Mouse (Mus musculus): Measurements from ENCODE around the gene Herc3. TPM values are rescaled to one million over a fixed set of nuclear protein-coding genes. Genes with fewer than 3 reads are reported as not detected.
A peak's percentile ranks its signal among the peaks of the same experiment; 100 is the strongest.
"Not testable (repeated sequence)": the region's sequence is repeated elsewhere in the genome, so short reads cannot be mapped to it uniquely, and the experiment has no call there.

Herc3 gene
- polyA plus RNA-seq (2012; rRNA removed) (2.9 and 3.3 TPM in 2 replicates), polyA plus RNA-seq (2014; fragmentation: Nextera tagmentation; extraction: Ambion mirVana) (2.1 and 2.4 TPM in 2 replicates)

DNA sequence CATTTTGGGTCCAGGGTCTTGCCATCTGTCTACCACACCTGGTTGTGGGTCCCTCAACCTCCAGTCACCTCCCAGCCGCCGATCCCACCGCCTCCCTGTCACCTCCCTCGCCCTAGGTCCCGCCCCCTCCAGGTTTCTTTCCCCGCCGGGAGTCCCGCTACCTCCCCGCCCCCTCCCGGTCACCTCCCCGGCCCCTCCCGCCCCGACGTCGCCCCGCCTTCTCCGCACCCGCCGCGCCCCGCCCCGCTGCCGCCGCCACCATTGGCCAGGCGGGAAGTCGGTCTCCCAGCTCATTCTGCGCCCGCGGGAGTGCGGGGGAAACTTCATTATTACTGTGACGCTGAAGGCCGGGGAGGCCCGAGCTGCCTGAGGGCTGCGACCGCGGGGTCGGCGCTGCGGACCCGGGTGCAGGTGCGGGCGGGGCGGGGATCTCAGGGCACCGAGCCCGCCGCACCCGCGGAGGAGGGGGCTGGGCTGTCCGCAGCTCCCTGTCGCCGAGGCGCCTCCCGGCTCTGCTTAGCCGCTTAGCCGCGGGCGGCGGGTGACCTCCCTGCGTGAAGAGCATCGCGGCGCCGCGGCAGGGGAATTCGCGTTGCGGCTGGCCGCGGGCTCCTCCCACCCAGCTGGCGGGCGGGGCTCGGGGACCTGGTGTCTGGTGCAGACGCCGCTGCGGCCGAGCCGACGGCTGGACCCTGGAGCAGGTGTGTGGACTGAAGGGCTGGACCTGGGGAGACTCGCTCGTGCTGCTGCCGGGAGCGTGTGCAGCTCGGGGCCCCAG lies at the start of gene Herc3:
Gene Herc3, plus strand, starts transcription at position 234 of the 778 bp plus-strand sequence.
- Histone ChIP-seq H3K27ac (0 out of 2 replicates have a peak within 1 kb of the TSS, but pooled peaks have one; percentile 2), H3K4me2 (ENCODE audit: low read depth) (peak within 1 kb of the TSS; percentile 79), H3K36me3 (replicated peaks; ENCODE audit: control insufficient read depth, insufficient read depth, low read depth) (no peaks in the 10 kb centered on the region), H3K4me1 (replicated peaks; ENCODE audit: control insufficient read depth in 2 of 2, insufficient read depth in 2 of 2, low read length in 1 of 2) (peaks cover 0 to 6% of the 10 kb centered on the region in 2 experiments; a peak in 2 of 4 replicates), H3K4me3 (ENCODE audit: insufficient read depth in 1 of 2, low read depth in 2 of 2, low read length in 2 of 2) (peak within 1 kb of the TSS; percentile 75 to 77), H3K9ac (replicated peaks) (peak within 1 kb of the TSS; percentile 47), H3K27me3 (ENCODE audit: control insufficient read depth, insufficient read depth, low read length) (no peaks in the 10 kb centered on the region; the same call in 1 of the 2 replicates), H3K9me3 (ENCODE audit: control insufficient read depth, low read length) (no peaks in the 10 kb centered on the region)
- under 1% methylated on average over 77 of the region's 83 CpGs for WGBS (ENCODE audit: insufficient replicate concordance)
- TF ChIP-seq CTCF (IDR thresholded peaks at IDR 0.05; ENCODE audit: low read depth) (no peak), EP300 (IDR thresholded peaks at IDR 0.05; ENCODE audit: low read depth) (no peak)
- DNase-seq (ENCODE audit: low read depth in 3 of 3, low spot score in 3 of 3) (peak; percentile 52 to 56 (median 52)), ATAC-seq (ENCODE audit: insufficient read depth) (peak; percentile 89)

DNA sequence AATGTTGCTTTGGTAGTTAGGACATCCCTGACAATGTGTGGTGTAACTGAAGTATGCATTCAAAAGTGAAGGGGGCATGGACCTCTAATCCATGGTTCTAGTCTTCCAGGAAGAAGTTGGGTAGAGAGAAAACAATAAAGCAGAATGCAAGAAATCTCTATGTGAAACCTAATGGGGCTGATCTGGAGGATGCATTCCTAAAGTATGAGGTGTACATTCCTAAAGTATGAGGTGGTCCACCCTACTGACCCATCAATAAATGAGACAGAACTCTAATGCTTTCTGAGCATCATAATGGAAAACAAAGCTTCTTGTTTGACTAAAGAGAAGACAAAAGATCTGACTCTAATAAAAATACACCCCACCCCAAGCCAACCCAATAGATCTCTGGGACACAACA lies 29.9 kb upstream of the Herc3 start:
- H3K36me3 ChIP-seq (replicated peaks; ENCODE audit: control insufficient read depth, insufficient read depth, low read depth) = no peaks in the 10 kb centered on the region
- no peak for DNase-seq (ENCODE audit: low read depth in 3 of 3, low spot score in 3 of 3)
- no peak overlapping the region for H3K4me2 ChIP-seq (ENCODE audit: low read depth)
- H3K27me3 ChIP-seq (ENCODE audit: control insufficient read depth, insufficient read depth, low read length) = no peaks in the 10 kb centered on the region
- no peak for ATAC-seq (ENCODE audit: insufficient read depth)
- H3K27ac ChIP-seq = no peak overlapping the region
- no peaks in the 10 kb centered on the region for H3K4me1 ChIP-seq (replicated peaks; ENCODE audit: control insufficient read depth in 2 of 2, insufficient read depth in 2 of 2, low read length in 1 of 2)
- no peak for TF ChIP-seq CTCF (IDR thresholded peaks at IDR 0.05; ENCODE audit: low read depth)
- TF ChIP-seq EP300 (IDR thresholded peaks at IDR 0.05; ENCODE audit: low read depth) = no peak
- H3K9ac ChIP-seq (replicated peaks) = no peak overlapping the region
- H3K9me3 ChIP-seq (ENCODE audit: control insufficient read depth, low read length) = no peaks in the 10 kb centered on the region
- H3K4me3 ChIP-seq (ENCODE audit: insufficient read depth in 1 of 2, low read depth in 2 of 2, low read length in 2 of 2) = no peak overlapping the region

DNA sequence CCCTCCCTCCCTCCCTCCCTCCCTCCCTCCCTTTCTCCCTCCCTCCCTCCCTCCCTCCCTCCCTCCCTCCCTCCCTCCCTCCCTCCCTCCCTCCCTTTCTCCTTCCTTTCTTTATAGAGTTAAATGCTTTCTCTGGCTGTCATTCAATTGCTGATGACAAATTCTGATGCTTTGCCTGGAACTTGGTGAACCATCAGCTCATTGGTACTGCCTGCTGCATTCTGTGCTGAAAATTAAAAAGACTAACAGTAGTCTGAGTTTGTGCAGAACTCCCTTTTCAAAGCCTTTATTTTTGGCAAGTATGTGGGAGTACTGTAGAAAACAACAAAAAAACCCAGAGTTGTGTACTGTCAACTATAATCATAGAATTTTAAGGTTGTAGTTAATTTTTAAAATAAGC lies 16.9 kb upstream of the Herc3 start:
- no peak overlapping the region for H3K4me3 ChIP-seq (ENCODE audit: insufficient read depth in 1 of 2, low read depth in 2 of 2, low read length in 2 of 2)
- no peaks in the 10 kb centered on the region for H3K36me3 ChIP-seq (replicated peaks; ENCODE audit: control insufficient read depth, insufficient read depth, low read depth)
- H3K27ac ChIP-seq = no peak overlapping the region
- H3K9ac ChIP-seq (replicated peaks) = no peak overlapping the region
- no peak for TF ChIP-seq EP300 (IDR thresholded peaks at IDR 0.05; ENCODE audit: low read depth)
- TF ChIP-seq CTCF (IDR thresholded peaks at IDR 0.05; ENCODE audit: low read depth) = no peak
- DNase-seq (ENCODE audit: low read depth in 3 of 3, low spot score in 3 of 3) = no peak
- no peaks in the 10 kb centered on the region for H3K27me3 ChIP-seq (ENCODE audit: control insufficient read depth, insufficient read depth, low read length)
- no peak overlapping the region for H3K4me2 ChIP-seq (ENCODE audit: low read depth)
- no peaks in the 10 kb centered on the region for H3K9me3 ChIP-seq (ENCODE audit: control insufficient read depth, low read length)
- ATAC-seq (ENCODE audit: insufficient read depth) = no peak
- no peaks in the 10 kb centered on the region for H3K4me1 ChIP-seq (replicated peaks; ENCODE audit: control insufficient read depth in 2 of 2, insufficient read depth in 2 of 2, low read length in 1 of 2)

DNA sequence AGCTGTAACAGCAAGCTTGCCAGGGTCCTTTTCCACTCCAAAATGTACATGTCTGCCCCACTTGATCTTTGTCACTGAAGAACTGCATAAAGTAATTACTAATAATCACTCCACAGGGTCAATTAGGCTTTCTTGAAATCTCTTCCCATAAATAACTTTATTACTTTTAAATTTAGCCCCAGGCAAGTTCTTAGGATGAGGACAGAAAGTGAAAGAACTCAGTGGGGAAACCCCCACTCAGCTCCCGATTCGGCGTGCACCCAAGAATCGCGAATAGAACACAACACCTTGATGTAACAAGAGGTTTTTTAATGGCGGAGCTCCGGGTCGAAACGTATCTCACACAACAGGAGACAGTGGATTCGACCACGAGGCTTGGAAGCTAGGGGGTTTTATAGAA lies 14.2 kb upstream of the Herc3 start:
- H3K4me1 ChIP-seq (replicated peaks; ENCODE audit: control insufficient read depth in 2 of 2, insufficient read depth in 2 of 2, low read length in 1 of 2); H3K27ac ChIP-seq; DNase-seq (ENCODE audit: low read depth in 3 of 3, low spot score in 3 of 3); H3K4me2 ChIP-seq (ENCODE audit: low read depth); H3K36me3 ChIP-seq (replicated peaks; ENCODE audit: control insufficient read depth, insufficient read depth, low read depth); H3K9ac ChIP-seq (replicated peaks); H3K4me3 ChIP-seq (ENCODE audit: insufficient read depth in 1 of 2, low read depth in 2 of 2, low read length in 2 of 2); H3K9me3 ChIP-seq (ENCODE audit: control insufficient read depth, low read length); H3K27me3 ChIP-seq (ENCODE audit: control insufficient read depth, insufficient read depth, low read length); ATAC-seq (ENCODE audit: insufficient read depth): not testable (repeated sequence)
- WGBS (ENCODE audit: insufficient replicate concordance) = 83% methylated on average over 5 of the region's 11 CpGs

DNA sequence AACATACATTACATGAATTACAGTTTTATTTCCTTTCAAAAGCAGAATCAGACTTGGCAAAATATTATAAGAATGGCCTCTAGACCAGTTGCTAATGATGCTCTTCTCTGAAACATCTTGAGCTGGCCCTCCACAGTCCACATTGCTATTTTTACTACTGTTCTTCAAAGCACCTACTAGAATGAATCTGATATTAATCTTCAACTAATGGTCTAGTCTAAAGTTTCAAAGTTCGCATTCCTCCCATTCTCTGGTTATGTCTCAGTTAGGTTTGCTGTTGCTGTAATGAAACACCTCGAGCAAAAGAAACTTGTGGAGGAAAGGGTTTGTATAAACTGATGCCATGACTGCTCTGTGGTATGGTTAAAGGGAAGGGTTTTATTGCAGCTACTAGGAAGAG lies 5.6 kb upstream of the Herc3 start:
- Histone ChIP-seq H3K9me3 (ENCODE audit: control insufficient read depth, low read length) (no peaks in the 10 kb centered on the region), H3K9ac (replicated peaks) (no peak overlapping the region), H3K4me2 (ENCODE audit: low read depth) (no peak overlapping the region), H3K36me3 (replicated peaks; ENCODE audit: control insufficient read depth, insufficient read depth, low read depth) (no peaks in the 10 kb centered on the region), H3K4me3 (ENCODE audit: insufficient read depth in 1 of 2, low read depth in 2 of 2, low read length in 2 of 2) (no peak overlapping the region), H3K27ac (no peak overlapping the region), H3K27me3 (ENCODE audit: control insufficient read depth, insufficient read depth, low read length) (no peaks in the 10 kb centered on the region; the same call in 1 of the 2 replicates), H3K4me1 (replicated peaks; ENCODE audit: control insufficient read depth in 2 of 2, insufficient read depth in 2 of 2, low read length in 1 of 2) (no peaks in the 10 kb centered on the region)
- WGBS (ENCODE audit: insufficient replicate concordance) = 61% methylated on average over 2 of the region's 2 CpGs
- DNase-seq (ENCODE audit: low read depth in 3 of 3, low spot score in 3 of 3) (no peak), ATAC-seq (ENCODE audit: insufficient read depth) (no peak)
- TF ChIP-seq CTCF (IDR thresholded peaks at IDR 0.05; ENCODE audit: low read depth) (no peak), EP300 (IDR thresholded peaks at IDR 0.05; ENCODE audit: low read depth) (no peak)

Measured in liver, embryonic 14.5 days (tissue).